Mouse (Mus musculus) heart, adult 10 weeks (tissue): ENCODE results near the gene Zfp735. TPM values are rescaled to one million over a fixed set of nuclear protein-coding genes. Genes with fewer than 3 reads are reported as not detected.

Experiments used
- polyA plus RNA-seq: library from polyadenylated mRNA; stranded (reverse); fragments of 350-450 nt; fragmentation: Illumina TruSeq; extraction: RNeasy Lipid Tissue Mini Kit (QIAGEN cat#74804); gene quantifications from one replicate; pipeline ENCODE4 v1.2.3, GENCODE M21; 2014; ENCODE audit warnings: low read depth, low replicate concordance

The Zfp735 gene
- not detected for polyA plus RNA-seq

DNA sequence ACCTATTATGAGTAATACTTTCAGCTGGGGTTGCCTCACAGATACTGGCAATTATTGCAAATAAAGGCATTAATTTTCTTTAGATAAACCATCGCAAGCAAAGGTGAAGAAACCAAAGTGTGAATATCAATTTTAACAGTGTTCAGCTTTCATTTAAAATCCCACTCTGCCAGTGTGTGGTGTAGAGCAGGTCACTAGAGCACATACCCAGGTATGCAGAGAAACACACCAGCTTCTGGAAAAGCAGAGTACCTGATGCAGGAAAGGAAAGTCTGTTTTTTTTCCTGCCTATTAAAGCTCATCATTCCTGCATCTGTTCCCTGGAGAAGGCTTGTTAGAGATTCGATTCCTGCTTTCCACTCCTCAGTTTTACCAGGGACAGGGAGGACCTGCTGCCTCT lies at the start of gene Zfp735:
TSS of gene Zfp735 (plus strand) at position 301 of the 400 bp plus-strand sequence.

Other genes with a start within 250 kb of the Zfp735 start
- not detected for gene Olfr380, start 231.3 kb upstream of the Zfp735 start, polyA plus RNA-seq
- not detected for gene Olfr381, start 197.2 kb upstream of the Zfp735 start, polyA plus RNA-seq
- gene Olfr382, start 171.6 kb upstream of the Zfp735 start, polyA plus RNA-seq: not detected
- not detected for gene Olfr385, start 95.8 kb upstream of the Zfp735 start, polyA plus RNA-seq
- gene Olfr384, start 90.2 kb upstream of the Zfp735 start, polyA plus RNA-seq: not detected
- not detected for gene Olfr389, start 91.9 kb downstream of the Zfp735 start, polyA plus RNA-seq
- gene Olfr390, start 94.2 kb downstream of the Zfp735 start, polyA plus RNA-seq: not detected
- gene Olfr391-ps, start 114.3 kb downstream of the Zfp735 start, polyA plus RNA-seq: not detected
- not detected for gene Olfr392, start 128.3 kb downstream of the Zfp735 start, polyA plus RNA-seq
- not detected for gene Olfr393, start 162.7 kb downstream of the Zfp735 start, polyA plus RNA-seq
- not detected for gene Olfr394, start 202.0 kb downstream of the Zfp735 start, polyA plus RNA-seq
- gene Olfr395, start 220.5 kb downstream of the Zfp735 start, polyA plus RNA-seq: not detected
- not detected for gene Olfr23, start 247.9 kb downstream of the Zfp735 start, polyA plus RNA-seq